Mouse (Mus musculus) cerebellum, postnatal 4 days (tissue): ENCODE data around the gene Sept7.
"Not testable (repeated sequence)": the region's sequence is repeated elsewhere in the genome, so short reads cannot be mapped to it uniquely, and the experiment has no call there.

Source experiments
- DNase-seq, 2 experiments: peaks; one replicate each; pipeline ENCODE4 v3.0.0; 2022; ENCODE audit warnings: low spot score in 2 of 2, mixed read lengths in 1 of 2

The Sept7 gene

DNA sequence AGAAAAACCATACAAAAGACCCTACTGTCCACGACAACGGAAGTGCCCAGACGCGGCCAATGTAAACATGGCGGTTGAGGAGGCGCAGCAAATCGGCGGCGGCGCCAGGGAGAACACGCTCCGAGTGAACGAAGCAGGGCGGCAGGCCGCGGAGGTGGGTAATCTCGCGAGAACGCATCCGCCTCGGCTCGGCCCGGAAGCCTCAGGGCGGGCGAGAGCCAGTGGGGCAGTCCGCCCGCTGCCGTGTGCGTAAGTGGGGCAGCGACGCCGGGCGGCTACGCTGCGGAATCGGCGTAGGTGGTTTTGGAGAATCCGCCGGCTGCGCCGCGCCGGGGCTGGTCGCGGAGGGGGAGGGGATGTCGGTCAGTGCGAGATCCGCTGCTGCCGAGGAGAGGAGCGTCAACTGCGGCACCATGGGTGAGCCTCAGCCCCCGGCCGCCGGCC is at the start of gene Sept7:
Gene Sept7 (plus strand): TSS at position 157 of the 444 bp plus-strand sequence.
- peak; percentile 99 for DNase-seq

- no peak for DNase-seq
Observed at GRCm38 (mm10) chr9:25208087-25208803, 44.0 kb upstream of the Sept7 start.

- no peak for DNase-seq
Observed at GRCm38 (mm10) chr9:25212309-25213163, 39.7 kb upstream of the Sept7 start.

- DNase-seq = no peak
Observed at GRCm38 (mm10) chr9:25213164-25213557, 39.1 kb upstream of the Sept7 start.

DNA sequence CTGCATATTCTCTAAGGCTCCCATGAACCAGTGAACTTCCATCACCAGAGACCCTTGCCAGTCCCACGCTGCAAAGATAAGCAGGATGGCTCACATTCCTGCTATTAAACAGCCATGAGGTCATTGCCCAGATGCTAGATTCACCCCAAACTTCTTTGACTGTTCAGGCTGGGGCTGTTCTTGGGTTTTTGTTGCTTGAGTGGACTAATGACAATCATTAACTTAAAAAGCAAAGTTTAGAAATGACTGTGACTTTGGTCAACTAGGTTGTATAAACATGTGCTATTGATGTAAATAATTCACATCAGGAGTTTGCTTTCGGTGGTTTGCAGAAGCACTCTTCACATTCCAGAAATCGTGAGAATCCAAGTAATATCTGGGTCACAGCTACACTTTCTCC is 36.8 kb upstream of the Sept7 start:
- DNase-seq = no peak

DNA sequence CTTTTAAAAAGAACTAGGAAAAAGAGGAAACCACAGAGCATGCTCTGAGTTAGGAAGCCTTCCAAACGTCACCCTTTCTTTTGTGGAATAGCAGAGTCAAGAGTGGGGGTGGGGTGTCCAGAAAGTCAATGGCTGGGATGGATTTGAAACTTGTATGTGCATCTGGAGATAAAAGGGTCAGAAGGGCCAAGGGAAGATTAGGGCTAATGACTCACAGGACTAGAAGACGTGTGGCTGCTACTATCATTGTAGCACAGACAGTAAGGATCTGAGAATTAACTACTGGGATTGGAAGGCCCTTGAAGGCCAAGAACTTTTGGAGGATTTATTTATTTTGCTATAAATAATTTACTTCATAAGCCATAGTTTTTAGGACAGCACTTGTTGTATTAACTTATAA is 36.0 kb upstream of the Sept7 start:
- DNase-seq = no peak

GRCm38 (mm10) chr9:25218954-25219353 is 33.3 kb upstream of the Sept7 start:
- no peak for DNase-seq

GRCm38 (mm10) chr9:25219882-25220281 is 32.4 kb upstream of the Sept7 start:
- no peak for DNase-seq

DNA sequence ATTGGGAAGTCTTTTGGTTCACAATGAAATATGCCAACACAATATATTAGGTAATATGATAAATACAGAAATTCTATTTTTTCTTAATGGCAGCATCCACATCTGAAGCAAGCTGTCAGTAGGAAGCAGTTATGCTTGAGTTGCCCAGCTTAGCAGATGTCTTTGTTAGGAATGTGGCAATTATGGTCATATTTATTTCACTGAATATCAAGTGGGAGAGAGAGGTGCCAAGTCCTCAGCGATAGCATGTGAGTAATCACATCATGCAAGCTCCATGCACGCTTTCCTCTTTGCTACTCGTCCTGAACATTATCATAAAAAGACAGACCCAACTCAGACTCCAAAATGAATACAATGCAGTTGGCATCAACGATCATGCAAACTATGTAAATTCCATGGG is 27.3 kb upstream of the Sept7 start:
- DNase-seq = no peak

DNA sequence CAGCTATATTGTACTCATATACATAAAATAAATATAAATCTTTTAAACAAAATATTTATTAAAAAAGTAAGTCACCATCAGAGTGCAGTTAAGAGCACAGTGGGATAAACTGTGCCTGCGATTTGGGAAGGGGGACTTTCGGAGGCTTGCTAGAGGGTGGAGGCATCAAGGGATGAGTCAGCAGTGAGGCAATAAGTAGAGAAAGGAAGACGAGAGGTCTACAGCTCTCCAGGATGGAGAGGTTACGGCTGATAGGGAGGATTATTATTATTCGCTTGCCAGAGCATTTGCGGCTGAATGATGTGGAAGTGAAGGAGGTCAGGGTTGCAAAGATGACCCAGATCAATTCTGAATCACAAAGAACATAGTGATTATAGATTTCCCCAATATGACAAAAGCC is 22.5 kb upstream of the Sept7 start:
- no peak for DNase-seq

GRCm38 (mm10) chr9:25230213-25231039 is 21.8 kb upstream of the Sept7 start:
- no peak for DNase-seq

DNA sequence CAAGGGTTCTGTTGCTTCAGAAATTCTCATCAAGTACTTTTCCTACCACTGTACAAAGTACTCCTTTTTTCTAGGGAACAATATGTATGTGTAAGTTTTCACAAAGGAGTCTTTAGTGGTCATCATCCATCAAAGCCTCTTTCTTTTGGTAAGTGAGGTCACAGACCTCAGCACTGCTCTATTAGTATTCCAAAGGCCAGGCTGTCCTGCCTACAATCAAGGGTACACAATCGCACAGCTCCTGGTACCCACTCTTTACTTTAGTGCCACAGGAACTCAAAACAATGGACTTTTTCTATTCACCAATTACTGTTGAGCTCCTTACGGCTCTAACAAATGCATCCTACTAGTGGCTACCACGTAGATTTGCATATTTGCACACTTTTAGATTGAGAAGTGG is 11.2 kb upstream of the Sept7 start:
- DNase-seq = no peak

GRCm38 (mm10) chr9:25241783-25242182 is 10.5 kb upstream of the Sept7 start:
- not testable (repeated sequence) for DNase-seq

GRCm38 (mm10) chr9:25242266-25242665 is 10.0 kb upstream of the Sept7 start:
- no peak for DNase-seq

- no peak for DNase-seq
Observed at GRCm38 (mm10) chr9:25243926-25244657, 8.1 kb upstream of the Sept7 start.

GRCm38 (mm10) chr9:25245125-25245524 is 7.1 kb upstream of the Sept7 start:
- no peak for DNase-seq

GRCm38 (mm10) chr9:25246508-25246907 is 5.7 kb upstream of the Sept7 start:
- no peak for DNase-seq

DNA sequence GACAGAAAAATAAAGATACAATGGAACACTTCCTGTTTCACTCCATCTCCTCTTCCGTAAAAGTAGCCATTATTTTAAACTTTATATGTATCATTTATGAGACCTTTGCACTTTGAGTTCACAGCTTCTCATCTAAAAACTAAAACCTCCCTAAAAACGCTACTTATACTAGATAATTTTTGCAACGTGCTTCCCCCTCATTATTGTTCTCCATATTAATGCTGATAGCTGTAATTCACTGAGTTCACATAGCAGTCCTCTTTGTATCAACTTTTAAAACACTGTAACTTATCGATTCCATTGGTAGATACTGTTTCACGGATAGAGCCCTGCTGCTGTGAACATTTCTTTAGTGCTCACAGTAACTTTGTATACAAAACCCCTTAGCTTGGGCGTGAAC is 1.1 kb upstream of the Sept7 start:
- DNase-seq = no peak

GRCm38 (mm10) chr9:25251611-25252282 is 492 bp upstream of the Sept7 start:
- DNase-seq = peak; percentile 83 to 88

DNA sequence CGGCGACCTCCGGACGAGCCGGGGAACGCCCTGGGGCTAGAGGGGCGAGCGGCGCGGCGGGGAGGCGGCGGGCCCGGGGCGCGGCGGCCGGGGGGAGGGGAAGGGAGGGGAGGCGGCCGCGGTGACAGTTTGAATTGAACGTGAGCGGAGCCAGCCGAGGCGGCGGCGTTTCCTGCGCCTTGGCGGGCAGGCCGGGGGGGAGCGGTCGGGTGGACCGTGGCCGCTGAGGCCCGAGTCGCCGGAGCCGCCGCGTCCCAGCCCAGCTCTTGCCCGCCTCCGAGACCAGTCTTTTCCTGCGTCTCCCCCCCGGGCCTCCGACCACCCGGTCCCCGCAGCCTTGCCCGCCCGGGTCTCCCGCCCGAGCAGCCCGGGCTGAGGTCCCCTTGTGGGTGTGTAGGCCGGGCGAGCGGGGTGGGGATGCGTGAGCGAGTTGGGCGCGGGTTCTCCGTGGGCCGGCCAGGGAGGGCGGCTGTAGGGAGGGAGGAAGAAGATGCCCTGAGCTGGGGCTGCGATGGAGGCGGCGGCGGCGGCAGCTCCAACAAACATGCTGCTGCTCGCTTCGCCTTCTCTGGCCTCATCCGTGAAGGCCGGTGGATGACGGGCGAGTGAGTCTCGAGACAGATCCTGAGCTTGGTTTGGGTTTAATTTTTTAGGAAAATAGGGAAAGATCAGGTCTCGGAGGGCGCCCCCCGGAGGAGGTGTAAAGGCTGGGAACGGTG is 679 bp downstream of the Sept7 start:
- peak; percentile 27 to 60 for DNase-seq
